Mouse (Mus musculus) adrenal gland (tissue): ENCODE data around the gene Kcnk4.
"Not testable (repeated sequence)": the region's sequence is repeated elsewhere in the genome, so short reads cannot be mapped to it uniquely, and the experiment has no call there.

Experiments used
- intact Hi-C: fragments of 180-260 bp; cut with DNase I; formaldehyde crosslinking; loops from one replicate; pipeline ENCODE4 v1.15.1; 2025

The Kcnk4 gene

DNA sequence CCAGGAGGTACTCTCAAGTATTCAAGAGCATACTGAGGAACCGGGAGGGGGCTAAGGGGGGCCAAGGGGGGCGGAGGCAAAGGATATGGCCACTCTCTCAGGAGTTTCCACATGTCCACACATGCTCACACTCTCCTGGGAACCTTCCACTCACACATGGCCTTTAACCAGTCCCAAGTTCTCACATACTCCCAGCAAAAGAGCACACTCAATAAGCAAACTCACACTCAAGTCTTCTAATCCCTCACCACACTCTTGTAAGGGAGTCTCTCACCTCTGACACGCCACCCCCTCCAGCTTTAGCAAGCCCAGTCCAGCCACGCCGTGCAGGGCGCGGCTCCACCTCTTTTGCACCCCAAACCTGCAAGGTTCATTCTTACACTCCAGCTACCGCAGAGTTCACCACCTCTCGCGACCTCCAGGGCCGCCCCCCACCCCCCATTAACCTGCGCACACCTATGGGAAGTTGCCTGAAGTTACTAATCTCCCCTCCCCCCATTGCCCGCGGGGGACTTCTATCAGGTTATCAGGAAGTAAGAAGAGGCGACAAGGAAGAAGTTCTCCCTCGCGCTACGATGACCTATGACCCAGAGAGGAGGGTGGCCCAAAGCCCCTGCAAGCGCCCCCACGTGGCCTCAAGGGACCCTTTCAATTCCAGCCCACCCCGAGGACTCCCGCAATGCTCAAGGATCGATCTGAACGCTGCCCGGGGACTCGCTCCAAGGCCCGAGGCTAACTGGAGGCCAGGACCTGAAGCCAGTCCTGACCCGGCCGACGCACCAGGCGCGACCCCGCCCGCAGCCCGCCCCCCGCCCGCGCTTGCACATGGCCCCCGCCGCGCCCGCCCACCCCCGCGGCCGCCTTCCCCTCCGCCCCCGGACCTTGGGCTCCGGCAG lies 13.3 kb downstream of the Kcnk4 start:
- intact Hi-C loops, result no loop called here

DNA sequence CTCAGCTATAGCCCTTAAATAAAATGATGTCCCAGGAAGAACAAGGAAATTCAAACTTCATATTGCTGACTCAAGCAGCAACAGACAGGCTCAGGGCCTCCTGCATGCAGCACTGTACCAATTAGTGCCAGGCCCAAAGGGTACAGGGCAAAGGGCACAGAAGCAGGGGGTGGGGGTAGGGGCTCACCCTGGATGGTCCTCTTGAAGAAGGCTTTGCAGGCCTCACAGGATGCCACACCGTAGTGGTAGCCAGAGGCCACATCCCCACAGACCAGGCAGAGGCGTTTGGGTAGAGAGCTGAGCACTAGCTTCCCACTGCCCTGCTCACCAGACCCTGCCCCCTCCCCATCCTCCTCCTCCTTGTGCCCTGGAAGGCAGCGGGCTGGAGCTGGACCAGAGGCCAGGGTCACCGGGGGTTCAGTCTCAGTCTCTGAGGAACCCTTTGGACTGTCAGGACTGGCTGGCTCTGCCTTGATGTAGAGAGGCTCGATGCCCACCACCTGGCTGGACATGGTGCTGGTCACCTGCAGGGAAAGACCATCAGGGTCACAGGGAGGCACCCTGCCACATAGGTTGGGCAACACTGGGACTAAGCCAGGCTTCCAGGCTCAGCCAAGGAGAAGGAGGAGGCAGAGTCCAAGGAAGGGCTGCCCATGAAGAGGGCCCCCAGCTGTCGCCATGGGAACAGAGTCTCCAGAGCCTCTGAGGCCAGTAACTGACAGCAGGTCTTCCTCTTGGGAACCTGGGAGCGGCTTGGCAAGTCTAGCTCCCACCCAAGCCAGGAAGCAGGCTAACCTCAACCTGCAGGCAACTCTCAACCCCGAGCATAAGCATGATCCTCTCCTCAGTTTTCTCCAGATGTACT lies 14.2 kb downstream of the Kcnk4 start:
- intact Hi-C loops, result no loop called here

DNA sequence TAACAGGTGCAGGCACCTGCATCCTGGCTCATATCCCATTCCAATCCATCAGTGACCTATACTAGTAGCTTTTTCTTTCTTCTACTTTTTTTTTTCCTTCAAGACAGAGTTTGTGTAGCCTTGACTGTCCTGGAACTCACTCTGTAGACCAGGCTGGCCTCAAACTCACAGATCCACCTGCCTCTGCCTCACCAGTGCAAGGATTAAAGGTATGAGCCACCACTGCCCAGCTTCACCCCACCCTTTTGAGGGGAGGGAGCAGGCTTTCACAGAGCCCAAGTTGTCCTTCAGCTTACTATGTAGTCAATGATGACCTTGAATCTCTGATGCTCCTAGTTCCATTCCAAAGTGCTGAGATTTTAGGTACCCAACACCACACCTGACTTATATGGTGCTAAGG lies 14.9 kb downstream of the Kcnk4 start:
- intact Hi-C loops, result no loop called here

DNA sequence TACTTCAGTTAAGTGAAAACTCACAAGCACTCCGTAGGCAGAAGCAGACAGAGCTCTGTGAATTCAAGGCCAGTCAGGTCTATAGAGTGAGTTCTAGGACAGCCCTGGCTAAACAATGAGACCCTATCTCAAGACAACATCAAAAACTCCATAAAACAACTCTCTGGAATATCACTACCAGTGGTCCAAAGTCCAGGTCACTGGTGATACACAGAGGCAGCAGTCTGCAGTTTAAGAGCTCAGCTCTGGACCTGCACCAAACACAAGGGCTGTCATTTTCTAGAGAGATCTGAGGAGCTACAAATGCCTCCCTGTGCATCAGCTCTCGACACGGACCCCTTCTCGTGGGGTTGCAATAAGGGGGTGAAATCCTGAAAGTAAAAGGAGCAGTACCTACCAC lies 16.0 kb downstream of the Kcnk4 start:
- intact Hi-C loops, result no loop called here

DNA sequence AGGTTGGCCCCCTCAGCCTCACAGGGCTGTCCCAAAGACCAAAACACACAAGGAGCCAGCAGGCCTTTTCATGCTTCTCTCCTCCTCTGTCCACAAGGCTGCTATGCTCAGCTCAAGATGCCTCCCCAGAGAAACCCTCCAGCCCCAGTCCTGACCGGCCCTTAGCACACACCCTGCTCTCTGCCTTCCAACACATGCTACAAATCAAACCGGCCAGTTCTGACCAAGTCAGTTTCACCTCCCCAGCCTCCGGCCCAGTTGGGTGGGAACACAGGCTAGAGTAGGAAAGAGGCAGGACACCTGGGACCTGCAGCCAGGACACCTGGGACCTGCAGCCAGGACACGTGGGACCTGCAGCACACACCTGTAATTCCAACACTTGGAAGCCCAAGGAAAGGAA lies 17.8 kb downstream of the Kcnk4 start:
- intact Hi-C loops, result no loop called here

DNA sequence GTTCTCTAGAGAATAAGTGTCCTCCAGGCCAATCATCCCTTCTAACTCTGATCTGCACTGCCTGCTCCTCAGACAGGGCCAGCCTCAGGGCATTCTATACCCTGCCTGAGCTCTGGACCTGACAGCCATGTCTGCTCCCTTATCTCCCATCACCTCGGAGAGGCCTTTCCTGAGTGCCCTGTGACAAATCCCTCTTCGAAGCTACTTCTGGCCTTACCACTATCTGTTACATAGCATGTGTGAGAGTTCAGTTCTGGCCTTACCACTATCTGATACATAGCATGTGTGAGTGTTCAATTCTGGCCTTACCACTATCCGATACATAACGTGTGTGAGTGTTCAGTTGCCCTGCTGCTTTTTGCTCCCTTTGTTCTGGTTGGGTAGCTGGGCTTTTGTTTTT lies 19.0 kb downstream of the Kcnk4 start:
- intact Hi-C loops, result no loop called here

DNA sequence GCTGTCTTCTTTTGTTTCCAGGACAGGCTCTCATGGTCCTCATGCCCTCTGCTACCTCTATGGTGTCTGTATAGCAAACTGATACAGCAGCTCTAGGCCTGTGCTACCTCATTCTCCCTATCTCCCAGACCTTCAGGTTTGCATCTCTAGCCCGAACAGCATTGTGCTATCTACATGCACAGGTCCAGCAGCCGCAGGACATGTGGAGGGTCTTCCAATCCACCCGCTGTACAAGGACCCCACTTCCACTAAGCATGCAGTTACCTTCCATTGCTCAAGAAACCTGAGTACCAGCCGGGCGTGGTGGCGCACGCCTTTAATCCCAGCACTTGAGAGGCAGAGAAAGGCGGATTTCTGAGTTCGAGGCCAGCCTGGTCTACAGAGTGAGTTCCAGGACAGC lies 19.8 kb downstream of the Kcnk4 start:
- intact Hi-C loops, result no loop called here

DNA sequence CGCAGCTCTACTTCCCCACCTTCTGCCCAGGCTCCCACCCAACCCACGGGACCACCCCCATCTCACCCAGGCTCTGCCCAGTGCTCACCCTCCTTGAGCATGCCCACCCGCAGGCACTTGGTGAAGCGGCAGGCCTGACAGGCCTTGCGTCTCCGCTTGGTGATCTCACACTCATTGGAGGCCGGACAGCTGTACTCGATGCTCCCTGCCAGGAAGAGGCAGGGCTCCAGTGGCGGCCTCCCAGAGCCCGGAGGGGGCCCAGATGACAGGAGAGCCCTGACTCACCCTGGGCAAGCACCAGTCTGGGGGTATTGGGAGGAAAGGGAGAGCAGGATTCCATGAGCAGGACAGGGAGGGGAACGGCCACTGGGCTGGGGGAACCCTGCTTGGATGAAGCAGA lies 20.3 kb downstream of the Kcnk4 start:
- intact Hi-C loops, result no loop called here

DNA sequence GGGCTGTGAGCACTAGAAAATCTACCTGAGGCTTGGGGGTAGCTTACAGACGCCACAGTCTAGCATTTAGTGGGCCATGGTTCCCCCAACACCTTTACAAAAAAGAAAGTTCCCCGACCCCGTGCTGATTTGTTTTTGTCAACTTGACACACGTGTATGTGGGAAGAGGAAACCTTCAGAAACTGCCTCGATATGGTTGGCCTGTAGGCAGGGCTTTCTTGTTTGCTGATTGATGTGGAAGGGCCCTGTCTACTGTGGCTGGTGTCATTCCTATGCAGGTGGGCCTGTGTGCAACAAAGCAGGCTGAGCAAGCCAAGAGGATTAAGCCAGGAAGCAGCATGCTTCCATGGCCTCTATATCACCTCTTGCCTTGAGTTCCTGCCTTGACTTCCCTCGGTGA lies 21.3 kb downstream of the Kcnk4 start:
- intact Hi-C loops, result no loop called here

DNA sequence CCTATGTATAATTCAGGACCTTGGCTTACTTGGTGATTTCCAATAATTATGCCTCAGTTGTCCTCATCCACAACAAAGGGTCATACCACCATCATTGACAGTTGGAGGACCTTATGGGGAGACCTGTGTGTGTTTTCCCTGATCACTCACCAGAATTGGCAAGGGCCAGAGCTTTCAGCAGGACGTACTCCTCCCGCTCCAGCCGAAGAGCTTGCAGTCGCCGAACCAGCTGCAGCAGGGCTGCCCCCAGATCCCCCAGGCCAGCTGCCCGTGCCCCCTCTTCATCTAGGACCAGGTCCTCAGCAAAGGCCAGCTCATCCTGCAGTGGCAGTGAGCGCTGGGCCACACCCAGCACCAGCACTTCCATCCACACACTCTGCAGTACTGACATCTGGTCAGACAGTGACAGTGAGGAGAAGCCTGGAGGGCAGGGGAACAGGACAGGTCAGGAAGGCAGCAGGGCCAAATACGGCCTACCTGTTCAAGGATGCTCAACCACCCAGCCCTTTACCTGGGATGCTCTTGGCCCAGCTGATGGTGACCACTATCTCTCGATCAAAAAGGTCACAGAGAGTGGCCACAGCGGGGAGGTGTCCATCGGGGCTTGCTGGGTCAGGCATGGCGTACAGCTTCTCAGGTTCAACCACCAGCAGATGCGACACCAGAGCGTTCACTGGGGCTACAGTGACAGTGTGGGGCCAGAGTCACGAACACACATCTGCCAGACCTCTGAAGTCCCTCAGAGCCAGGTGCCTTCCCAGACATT lies 21.9 kb downstream of the Kcnk4 start:
- intact Hi-C loops, result no loop called here

DNA sequence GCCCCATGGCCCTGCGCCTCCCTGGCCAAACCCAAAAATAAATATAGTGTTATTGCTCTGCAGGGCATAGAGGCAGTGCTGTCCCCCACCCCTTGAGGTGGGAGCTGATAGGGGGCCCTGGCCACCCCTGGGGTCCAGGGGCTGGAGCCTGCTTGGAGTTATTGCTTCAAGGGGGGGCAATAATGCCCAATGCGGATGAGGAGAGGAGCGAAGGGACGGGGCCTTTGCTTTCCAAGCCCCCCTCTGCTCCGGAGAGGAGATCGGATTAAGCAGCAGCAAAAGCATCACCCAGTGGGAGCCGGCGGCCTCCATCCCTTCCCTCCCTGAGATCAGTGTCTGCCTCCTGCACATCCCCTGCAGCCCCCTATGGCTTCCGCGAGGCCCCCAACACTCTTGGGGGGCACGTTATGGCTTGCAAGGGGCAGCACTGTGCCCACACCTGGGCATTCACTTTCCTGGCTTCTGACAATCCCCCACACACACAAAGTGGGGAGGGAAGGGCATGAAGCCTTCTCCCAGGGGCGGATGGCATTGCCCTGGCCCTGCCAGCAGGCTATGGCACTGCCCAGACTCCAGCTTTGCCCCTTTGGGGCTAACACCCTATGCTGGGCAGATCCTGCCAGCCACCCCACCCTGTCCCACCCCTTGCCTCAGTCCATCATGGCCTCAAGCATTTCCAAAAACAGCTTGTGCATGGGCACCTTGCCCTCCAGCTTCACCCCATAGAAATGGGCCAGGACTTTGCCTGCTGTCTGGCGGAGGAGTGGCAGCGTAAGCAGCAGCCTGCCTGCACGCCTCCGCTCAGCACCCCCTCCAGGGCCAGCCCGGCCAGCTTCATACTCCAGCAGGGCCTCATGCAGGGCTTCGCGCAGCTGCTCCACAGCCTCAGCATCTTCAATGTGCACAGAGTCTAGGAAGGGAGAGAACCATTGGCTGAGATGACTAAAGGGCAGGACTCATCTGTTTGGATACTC lies 22.9 kb downstream of the Kcnk4 start:
- intact Hi-C loops, result no loop called here

DNA sequence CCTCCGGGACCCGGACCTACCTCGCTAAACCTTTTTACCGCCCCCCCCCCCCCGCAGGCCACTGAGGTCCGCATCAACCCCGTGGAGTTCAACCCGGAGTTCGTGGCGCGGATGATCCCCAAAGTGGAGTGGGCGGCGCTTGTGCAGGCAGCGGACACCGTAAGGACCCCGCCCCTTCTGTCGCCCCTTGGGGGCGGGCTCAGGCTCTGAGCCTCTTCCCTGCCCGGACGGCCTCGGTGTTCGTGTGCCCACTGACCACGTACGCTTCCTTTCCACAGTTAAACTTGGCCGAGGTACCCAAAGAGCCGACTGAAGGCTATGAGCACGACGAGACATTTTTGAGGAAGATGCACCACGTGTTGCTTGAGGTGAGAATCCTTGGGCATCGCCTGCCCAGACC lies 24.0 kb downstream of the Kcnk4 start:
- intact Hi-C loops, result not testable (repeated sequence)

DNA sequence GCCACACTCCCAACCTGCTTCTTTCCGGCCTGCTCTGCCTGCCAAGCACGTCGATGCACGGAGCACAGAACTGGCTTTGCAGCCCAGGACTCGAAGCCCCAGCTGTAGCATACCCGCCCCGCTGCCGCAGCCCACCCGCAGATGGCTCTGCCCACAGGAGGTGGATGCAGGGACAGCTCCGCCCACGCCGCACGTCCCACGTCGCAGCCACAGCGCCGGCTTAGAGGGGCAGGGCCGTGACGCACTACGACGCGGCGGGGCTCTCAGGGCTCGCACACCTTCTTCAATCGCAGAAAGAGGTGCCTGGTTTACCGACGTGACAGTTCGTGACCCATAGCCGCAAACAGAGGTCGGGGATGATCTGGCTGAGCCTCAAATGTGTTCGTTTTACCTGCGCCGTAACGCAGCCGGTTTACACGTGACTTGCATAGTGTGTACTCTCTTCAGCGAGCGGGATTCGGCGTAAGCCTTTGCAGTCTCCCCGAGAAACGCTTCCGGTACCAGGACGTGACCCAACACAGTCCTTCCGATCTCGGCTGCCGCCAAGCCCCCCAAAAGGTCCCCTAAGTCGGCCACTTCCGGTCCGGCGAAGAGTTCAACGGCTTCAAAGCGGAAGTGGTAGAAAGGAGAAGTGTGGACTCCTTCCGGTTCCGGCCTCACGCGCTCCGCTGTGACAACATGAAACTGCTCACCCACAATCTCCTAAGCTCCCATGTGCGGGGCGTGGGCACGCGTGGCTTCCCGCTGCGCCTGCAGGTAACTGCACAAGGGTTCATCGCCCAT lies 24.6 kb downstream of the Kcnk4 start, which contains the start of the genes Trmt112 and Prdx5:
Gene Trmt112, plus strand, starts transcription at position 192 of the 783 bp plus-strand sequence.
Gene Prdx5, minus strand, starts transcription at position 600 of the 783 bp plus-strand sequence.
- intact Hi-C loops, result no loop called here

DNA sequence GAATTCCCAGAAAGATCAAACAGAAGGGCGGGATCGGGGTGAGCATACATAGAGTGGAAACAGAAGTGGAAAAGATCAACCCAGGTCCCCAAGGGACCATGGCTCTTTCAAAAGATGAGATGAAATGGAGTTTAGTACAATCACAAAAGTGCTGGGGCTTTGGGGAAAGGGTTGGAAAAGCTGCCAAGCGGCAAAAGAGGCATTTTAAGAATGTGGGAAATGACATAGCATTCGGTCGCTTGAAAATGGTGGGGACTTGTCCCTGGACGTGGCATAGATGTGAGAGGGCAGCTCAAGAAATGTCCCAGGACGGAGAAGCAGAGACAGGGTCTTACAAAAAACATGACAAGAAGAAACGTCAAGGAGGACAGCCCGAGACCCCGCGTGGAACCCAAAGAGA lies 25.3 kb downstream of the Kcnk4 start:
- intact Hi-C loops, result no loop called here

DNA sequence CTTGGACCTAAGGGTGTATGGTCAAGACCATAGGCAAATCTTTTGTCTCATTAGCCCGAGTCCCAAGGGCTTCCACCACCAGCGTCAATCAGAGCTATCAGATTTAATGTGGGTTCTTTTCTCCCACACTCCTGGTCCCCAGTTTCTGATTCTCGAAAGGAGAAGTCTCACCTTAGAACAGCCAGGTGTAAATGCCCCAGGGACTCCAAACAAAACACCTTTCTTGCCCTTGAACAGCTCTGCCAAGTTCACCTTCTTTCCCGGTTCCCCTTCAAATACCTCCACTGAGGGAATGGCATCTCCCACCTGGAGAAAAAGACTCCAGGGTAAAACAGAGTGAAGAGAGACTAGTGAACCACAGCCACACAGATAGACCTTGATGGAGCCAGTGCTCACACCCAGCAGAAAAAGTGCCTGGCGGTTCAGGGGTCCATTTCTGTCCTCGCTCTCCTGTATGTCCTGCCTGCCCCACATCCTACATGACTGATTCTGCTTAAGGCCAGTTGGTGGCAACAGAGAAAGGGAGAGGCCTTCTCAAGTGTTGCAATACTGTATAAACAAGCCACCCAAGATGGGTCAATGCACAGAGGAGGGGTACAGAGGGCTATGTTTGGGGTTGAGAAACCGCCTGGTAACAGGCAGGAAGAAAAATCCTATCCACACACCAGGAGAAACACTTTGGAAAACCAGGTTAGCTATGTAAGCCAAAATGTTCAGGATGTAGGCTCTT lies 26.3 kb downstream of the Kcnk4 start:
- intact Hi-C loops, result no loop called here

DNA sequence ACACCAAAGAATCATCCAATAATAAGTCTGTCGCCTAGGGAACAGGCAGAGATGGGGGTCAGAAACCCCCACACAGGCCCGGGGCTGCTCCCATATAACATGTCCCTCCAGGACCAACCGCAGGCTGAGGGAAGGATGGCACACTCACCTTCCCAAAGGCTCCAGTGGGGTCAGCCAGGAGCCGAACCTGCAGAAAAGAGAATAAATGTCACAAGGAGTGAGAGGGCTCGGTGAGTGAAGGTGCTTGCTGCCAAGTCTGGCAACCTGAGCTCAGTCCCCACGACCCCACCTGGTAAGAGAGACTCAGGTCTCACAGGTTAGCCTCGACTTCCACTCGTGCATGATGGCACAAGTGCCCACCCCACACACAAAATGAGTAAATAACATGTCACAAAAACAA lies 27.2 kb downstream of the Kcnk4 start:
- intact Hi-C loops, result no loop called here

DNA sequence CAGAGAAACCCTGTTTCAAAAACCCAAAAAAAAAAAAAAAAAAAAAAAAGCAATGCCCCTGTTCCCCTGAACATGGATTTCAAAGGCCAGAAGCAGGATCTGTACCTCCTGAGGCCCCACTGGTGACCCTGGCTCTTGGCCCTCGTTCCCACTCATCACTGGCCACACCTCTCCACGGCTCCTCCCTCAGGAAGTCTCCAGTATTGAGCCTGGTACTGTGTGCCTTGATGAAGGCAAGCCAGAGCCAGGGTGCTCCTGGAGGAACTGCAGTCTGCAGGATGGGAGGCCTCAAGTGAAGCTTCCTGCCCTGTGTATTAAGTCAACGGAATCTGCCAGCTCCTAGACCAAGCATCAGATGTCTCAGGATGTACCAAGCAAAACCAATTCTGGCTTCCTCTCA lies 28.1 kb downstream of the Kcnk4 start:
- intact Hi-C loops, result no loop called here

DNA sequence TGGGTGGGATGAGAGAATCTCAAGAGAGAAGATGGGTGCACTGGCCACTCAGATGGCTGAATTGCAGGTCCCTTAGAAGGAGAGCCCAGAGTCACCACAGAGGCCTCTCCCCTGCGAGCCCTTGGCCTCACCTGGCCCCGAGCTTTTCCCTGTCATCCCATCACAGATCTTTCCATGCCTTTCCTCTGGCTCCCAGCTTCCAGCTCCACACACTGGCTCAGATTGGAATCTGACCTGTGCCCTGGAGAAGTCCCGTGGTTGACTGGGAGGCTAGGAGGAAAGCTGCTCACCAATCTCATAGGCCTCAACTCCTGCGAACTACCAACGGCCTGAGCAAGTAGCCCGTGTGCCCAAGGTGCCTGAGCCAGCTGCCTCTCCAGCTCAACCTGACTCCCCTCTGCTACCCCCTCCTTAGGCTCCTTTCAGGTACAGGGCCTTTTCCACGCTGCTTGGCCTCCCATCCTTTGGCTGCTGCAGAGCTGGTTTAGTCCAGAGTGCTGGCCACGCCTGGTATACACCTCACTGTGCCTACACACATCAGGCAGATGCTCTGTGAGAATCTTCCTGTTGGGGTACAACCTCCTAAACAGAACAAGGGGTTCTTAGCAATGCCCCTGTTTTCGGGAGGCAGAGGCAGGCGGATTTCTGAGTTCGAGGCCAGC lies 28.7 kb downstream of the Kcnk4 start:
- intact Hi-C loops, result no loop called here
